Mouse (Mus musculus) liver, embryonic 15.5 days (tissue): ENCODE measurements at regions not wholly inside any gene's neighbourhood (a gene's known extent, or its start where the extent isn't known, plus 50 kb on each side); places are given as distances from the start of the nearest gene placed in this dataset.
A peak's percentile ranks its signal among the peaks of the same experiment; 100 is the strongest.

Experiments used
- ATAC-seq: fragments of 200-750 bp; cut with Nextera tagmentation; 2 replicates; pipeline ENCODE4 v1.8.0; 2017; ENCODE audit warnings: moderate number of reproducible peaks, mild to moderate bottlenecking, moderate library complexity; ENCODE audit not compliant: insufficient read depth
- H3K27ac ChIP-seq: fragments of 300-500 bp; sonication (generic); replicated peaks from 2 replicates; pipeline ENCODE4 v1.5.1; 2015; ENCODE audit warnings: mild to moderate bottlenecking, inconsistent platforms
- H3K27me3 ChIP-seq: fragments of 300-500 bp; sonication (generic); 2 replicates; pipeline ENCODE4 v1.6.1; 2015; ENCODE audit warnings: mild to moderate bottlenecking, inconsistent platforms
- H3K36me3 ChIP-seq: fragments of 300-500 bp; sonication (generic); replicated peaks from 2 replicates; pipeline ENCODE4 v1.6.1; 2015; ENCODE audit warnings: moderate library complexity, mild to moderate bottlenecking, inconsistent platforms
- H3K4me1 ChIP-seq: fragments of 300-500 bp; sonication (generic); replicated peaks from 2 replicates; pipeline ENCODE4 v1.6.1; 2015; ENCODE audit warnings: inconsistent platforms
- H3K4me2 ChIP-seq: fragments of 300-500 bp; sonication (generic); 2 replicates; pipeline ENCODE4 v1.6.1; 2015; ENCODE audit warnings: moderate library complexity, mild to moderate bottlenecking, inconsistent platforms
- H3K4me3 ChIP-seq: fragments of 300-500 bp; sonication (generic); replicated peaks from 2 replicates; pipeline ENCODE4 v1.5.1; 2015; ENCODE audit warnings: mild to moderate bottlenecking, inconsistent platforms
- H3K9ac ChIP-seq: fragments of 300-500 bp; sonication (generic); 2 replicates; pipeline ENCODE4 v1.6.1; 2015; ENCODE audit warnings: moderate library complexity, mild to moderate bottlenecking, inconsistent platforms
- H3K9me3 ChIP-seq: fragments of 300-500 bp; sonication (generic); replicated peaks from 2 replicates; pipeline ENCODE4 v1.6.1; 2016; ENCODE audit warnings: inconsistent platforms
- WGBS: fragments of 180-500 bp; shearing (Covaris S2); methylation state at CpG from one replicate; pipeline ENCODE4 v1.1.7; 2015; ENCODE audit warnings: mixed read lengths; ENCODE audit not compliant: insufficient replicate concordance; 5-methylcytosine and 5-hydroxymethylcytosine counted together

DNA sequence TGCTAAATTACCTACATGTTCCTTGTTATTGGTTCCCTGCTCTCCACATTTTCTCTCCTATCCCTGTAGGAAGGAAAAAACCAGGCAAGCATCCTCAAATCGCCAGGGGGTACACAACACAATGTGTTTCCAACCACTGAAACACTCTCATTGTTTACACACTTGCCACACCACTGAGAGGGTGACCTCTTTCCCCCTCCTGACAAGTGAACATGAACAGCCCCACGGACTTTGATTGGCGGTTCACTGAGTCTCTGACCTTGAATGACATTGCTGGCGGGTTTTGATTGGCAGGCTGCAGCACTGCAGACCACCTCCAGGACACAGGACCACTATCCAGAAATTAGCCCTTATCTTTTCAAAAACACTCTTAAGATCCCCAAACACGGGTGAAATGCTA, 211.7 kb upstream of the Onecut1 start:
- no peaks in the 10 kb centered on the region for H3K27me3 ChIP-seq
- ATAC-seq: no peak
- no peak overlapping the region for H3K4me3 ChIP-seq
- no peaks in the 10 kb centered on the region for H3K9me3 ChIP-seq
- H3K9ac ChIP-seq: no peak overlapping the region
- H3K4me1 ChIP-seq: no peaks in the 10 kb centered on the region
- H3K36me3 ChIP-seq: no peaks in the 10 kb centered on the region
- WGBS: 34% methylated on average over 5 of the region's 5 CpGs
- H3K27ac ChIP-seq: no peak overlapping the region
- no peak overlapping the region for H3K4me2 ChIP-seq

DNA sequence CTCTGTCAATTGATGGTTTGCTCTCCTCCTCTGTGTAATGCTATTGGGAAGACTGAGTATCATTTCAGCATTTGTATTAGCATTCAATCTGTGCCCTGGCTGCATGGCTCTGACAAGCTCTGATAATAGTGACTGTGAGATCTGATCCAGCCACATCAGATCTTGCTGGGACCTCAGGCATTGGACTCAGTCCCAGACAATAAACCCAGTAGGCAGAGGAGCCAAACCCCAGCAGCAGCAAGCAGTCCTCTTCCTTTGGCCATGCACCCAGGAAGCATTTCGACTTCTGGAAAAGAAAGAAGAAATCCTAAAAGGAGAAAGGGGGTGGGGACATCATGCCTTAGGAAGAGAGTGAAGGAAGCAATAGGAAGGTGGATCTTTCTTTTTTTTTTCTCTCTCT, 205.8 kb upstream of the Onecut1 start:
- H3K9me3 ChIP-seq: no peaks in the 10 kb centered on the region
- H3K27ac ChIP-seq: no peak overlapping the region
- H3K9ac ChIP-seq: no peak overlapping the region
- H3K4me3 ChIP-seq: no peak overlapping the region
- no peaks in the 10 kb centered on the region for H3K27me3 ChIP-seq
- H3K4me1 ChIP-seq: no peaks in the 10 kb centered on the region
- no peaks in the 10 kb centered on the region for H3K36me3 ChIP-seq
- H3K4me2 ChIP-seq: no peak overlapping the region
- WGBS: 21% methylated on average over 1 of the region's 1 CpGs
- ATAC-seq: no peak

DNA sequence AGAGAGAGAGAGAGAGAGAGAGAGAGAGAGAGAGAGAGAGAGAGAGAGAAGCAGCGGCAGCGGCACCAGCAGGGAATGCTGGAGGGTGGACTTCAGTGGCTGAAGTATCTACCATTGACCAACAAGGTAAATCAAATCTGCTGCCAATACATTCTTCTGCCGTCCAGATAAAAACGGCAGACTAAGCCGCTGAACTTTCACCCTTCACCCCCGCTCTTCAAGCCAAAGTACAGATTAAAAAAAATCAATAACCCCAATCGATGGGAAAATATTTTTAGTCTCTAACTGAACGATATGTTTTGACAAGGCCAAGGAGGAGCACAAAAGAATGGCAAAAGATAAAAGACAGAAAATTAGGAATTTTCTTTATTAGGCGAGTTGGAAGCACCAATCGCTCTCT, 205.3 kb upstream of the Onecut1 start:
- Histone ChIP-seq H3K4me1 (no peaks in the 10 kb centered on the region), H3K36me3 (no peaks in the 10 kb centered on the region), H3K9me3 (no peaks in the 10 kb centered on the region), H3K4me2 (0 out of 2 replicates have a peak overlapping the region, but pooled peaks have one; percentile 3), H3K9ac (no peak overlapping the region), H3K27ac (no peak overlapping the region), H3K27me3 (no peaks in the 10 kb centered on the region), H3K4me3 (no peak overlapping the region)
- ATAC-seq: no peak
- 67% methylated on average over 10 of the region's 10 CpGs for WGBS

GRCm38 (mm10) chr9:74671356-74671952, 190.3 kb upstream of the Onecut1 start:
- Histone ChIP-seq H3K36me3 (no peaks in the 10 kb centered on the region), H3K4me3 (no peak overlapping the region), H3K9ac (no peak overlapping the region), H3K27ac (no peak overlapping the region), H3K4me2 (no peak overlapping the region), H3K9me3 (no peaks in the 10 kb centered on the region), H3K27me3 (no peaks in the 10 kb centered on the region), H3K4me1 (no peaks in the 10 kb centered on the region)
- 59% methylated on average over 4 of the region's 4 CpGs for WGBS
- no peak for ATAC-seq

GRCm38 (mm10) chr9:74672261-74672660, 189.5 kb upstream of the Onecut1 start:
- H3K4me1 ChIP-seq: no peaks in the 10 kb centered on the region
- H3K4me3 ChIP-seq: no peak overlapping the region
- no peak overlapping the region for H3K9ac ChIP-seq
- 62% methylated on average over 7 of the region's 7 CpGs for WGBS
- no peak for ATAC-seq
- no peak overlapping the region for H3K4me2 ChIP-seq
- no peaks in the 10 kb centered on the region for H3K27me3 ChIP-seq
- no peaks in the 10 kb centered on the region for H3K9me3 ChIP-seq
- no peak overlapping the region for H3K27ac ChIP-seq
- no peaks in the 10 kb centered on the region for H3K36me3 ChIP-seq

DNA sequence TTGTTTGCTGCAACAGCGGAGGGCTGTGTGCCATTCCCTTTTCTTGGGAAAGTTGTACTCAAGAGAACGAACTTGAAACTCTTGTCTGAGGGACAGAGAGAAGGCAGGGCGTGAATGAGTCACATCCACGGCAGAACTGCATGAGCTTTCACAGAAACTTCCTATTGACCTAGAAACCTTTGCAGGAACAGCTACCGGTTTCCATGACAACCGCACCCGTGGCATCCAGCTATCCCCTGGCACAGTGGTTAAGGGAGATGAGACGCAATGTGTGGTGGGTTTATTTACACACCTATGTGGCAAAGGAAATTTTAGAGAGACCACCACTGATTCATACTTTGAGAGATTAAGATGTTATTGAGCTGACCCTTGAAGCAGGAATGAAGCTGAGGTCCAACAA, 163.5 kb upstream of the Onecut1 start:
- Histone ChIP-seq H3K27me3 (no peaks in the 10 kb centered on the region), H3K27ac (no peak overlapping the region), H3K36me3 (no peaks in the 10 kb centered on the region), H3K4me1 (no peaks in the 10 kb centered on the region), H3K4me2 (no peak overlapping the region), H3K4me3 (no peak overlapping the region), H3K9me3 (no peaks in the 10 kb centered on the region), H3K9ac (no peak overlapping the region)
- no peak for ATAC-seq
- WGBS: 59% methylated on average over 8 of the region's 8 CpGs

DNA sequence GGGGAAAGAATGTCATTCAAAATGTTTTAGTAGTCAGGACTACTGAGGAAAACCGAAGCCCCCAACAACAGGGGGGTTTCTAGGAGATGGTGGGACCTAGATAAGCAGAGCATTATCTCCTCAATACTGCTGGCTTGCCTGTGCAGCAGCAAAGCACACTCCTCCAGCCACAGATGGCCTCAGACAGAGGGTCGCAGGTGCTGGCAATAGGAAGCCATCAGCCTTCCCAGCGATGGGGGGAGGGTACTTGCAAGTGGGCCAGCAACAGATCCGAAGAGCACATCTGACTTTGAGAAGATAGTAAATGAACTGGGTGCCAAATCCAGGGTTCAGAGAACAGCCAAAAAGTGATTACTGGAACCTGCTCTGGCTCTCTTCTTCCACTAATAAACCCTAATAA, 156.0 kb upstream of the Onecut1 start:
- H3K9me3 ChIP-seq: no peaks in the 10 kb centered on the region
- H3K27ac ChIP-seq: no peak overlapping the region
- 20% methylated on average over 4 of the region's 4 CpGs for WGBS
- no peak overlapping the region for H3K4me2 ChIP-seq
- no peak overlapping the region for H3K9ac ChIP-seq
- H3K36me3 ChIP-seq: no peaks in the 10 kb centered on the region
- H3K4me3 ChIP-seq: no peak overlapping the region
- no peaks in the 10 kb centered on the region for H3K27me3 ChIP-seq
- no peaks in the 10 kb centered on the region for H3K4me1 ChIP-seq
- no peak for ATAC-seq

GRCm38 (mm10) chr9:74707608-74708007, 154.1 kb upstream of the Onecut1 start:
- no peak for ATAC-seq
- WGBS: 54% methylated on average over 1 of the region's 1 CpGs
- H3K36me3 ChIP-seq: no peaks in the 10 kb centered on the region

DNA sequence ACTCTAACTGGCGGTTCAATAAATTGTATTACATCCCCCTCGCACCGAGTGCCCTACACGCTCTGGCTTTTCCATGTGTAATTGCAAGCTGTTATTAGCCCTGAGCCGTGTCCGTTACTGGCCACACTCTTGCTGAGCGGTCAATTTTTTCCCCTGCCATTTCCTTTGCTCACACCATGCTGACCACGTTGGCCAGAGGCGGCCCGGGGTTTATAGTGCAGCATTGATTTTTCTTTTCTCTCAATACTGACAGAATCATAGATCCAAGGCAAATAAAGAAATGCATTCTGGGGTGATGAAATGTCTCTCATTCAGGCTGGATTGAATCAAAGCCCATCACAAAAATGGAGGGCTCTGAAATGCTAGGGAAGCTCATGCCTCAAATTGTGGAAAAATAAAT, 150.0 kb upstream of the Onecut1 start:
- no peaks in the 10 kb centered on the region for H3K36me3 ChIP-seq
- no peak overlapping the region for H3K4me3 ChIP-seq
- H3K27ac ChIP-seq: no peak overlapping the region
- no peak for ATAC-seq
- WGBS: 71% methylated on average over 10 of the region's 10 CpGs
- no peaks in the 10 kb centered on the region for H3K27me3 ChIP-seq
- H3K4me2 ChIP-seq: no peak overlapping the region
- no peaks in the 10 kb centered on the region for H3K9me3 ChIP-seq
- no peak overlapping the region for H3K9ac ChIP-seq
- H3K4me1 ChIP-seq: no peaks in the 10 kb centered on the region

More at GRCm38 (mm10) chr9:74707608-74708007, 154.1 kb upstream of the Onecut1 start:
- Histone ChIP-seq H3K27me3 (no peaks in the 10 kb centered on the region), H3K4me2 (no peak overlapping the region), H3K27ac (no peak overlapping the region), H3K9me3 (no peaks in the 10 kb centered on the region), H3K4me1 (no peaks in the 10 kb centered on the region), H3K9ac (no peak overlapping the region), H3K4me3 (no peak overlapping the region)

- Histone ChIP-seq H3K9me3 (no peaks in the 10 kb centered on the region), H3K9ac (no peak overlapping the region), H3K27ac (no peak overlapping the region), H3K4me3 (no peak overlapping the region), H3K36me3 (no peaks in the 10 kb centered on the region), H3K4me1 (no peaks in the 10 kb centered on the region), H3K4me2 (no peak overlapping the region), H3K27me3 (no peaks in the 10 kb centered on the region)
- no peak for ATAC-seq
- 63% methylated on average over 5 of the region's 5 CpGs for WGBS
These were observed 129.3 kb upstream of the Onecut1 start for GRCm38 (mm10) chr9:74732451-74732850.

DNA sequence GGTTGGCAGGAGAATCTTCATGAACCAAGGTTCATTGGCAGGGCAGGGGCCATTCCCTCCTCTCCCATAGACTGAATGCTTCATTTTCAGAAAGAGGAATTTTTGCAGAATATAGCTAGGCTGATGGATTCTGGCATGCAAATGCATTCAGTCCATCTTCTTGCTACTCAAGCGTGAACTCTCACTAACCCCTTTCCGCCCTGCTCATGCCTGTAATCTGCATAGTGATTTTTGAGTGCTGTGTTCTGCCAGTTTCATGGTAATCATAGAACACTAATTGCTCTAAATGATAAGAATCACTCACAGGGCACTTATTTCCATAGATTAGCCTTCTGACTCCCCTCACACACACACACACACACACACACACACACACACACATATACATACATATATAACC, 119.8 kb upstream of the Onecut1 start:
- no peak overlapping the region for H3K4me3 ChIP-seq
- no peaks in the 10 kb centered on the region for H3K27me3 ChIP-seq
- whole genome bisulfite sequencing: 79% methylated on average over 2 of the region's 2 CpGs
- H3K9ac ChIP-seq: no peak overlapping the region
- H3K4me1 ChIP-seq: no peaks in the 10 kb centered on the region
- no peak overlapping the region for H3K27ac ChIP-seq
- no peak for ATAC-seq
- H3K4me2 ChIP-seq: no peak overlapping the region
- no peaks in the 10 kb centered on the region for H3K36me3 ChIP-seq
- no peaks in the 10 kb centered on the region for H3K9me3 ChIP-seq

DNA sequence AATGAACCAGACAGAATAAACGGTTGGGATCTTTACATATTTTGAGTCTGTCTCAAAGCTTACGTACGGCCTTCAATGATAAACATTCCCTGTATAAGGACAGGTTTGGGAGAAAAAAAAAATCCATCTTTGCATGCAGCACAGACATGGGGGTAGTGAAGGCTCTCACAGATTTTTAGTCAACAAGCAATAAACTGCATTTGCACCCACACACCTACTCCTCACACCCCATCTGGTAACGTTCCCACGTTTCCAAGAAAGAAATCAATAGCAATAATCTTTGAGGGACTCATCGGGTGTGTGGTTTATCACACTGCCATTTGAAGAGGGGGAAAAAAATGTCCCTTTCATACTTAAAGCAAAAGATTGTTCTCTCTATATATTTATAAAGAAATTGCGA, 113.8 kb upstream of the Onecut1 start:
- H3K27ac ChIP-seq: no peak overlapping the region
- no peaks in the 10 kb centered on the region for H3K4me1 ChIP-seq
- H3K36me3 ChIP-seq: no peaks in the 10 kb centered on the region
- H3K9ac ChIP-seq: no peak overlapping the region
- ATAC-seq: no peak
- no peak overlapping the region for H3K4me2 ChIP-seq
- H3K9me3 ChIP-seq: no peaks in the 10 kb centered on the region
- no peak overlapping the region for H3K4me3 ChIP-seq
- 63% methylated on average over 7 of the region's 7 CpGs for WGBS
- H3K27me3 ChIP-seq: no peaks in the 10 kb centered on the region
